Mouse (Mus musculus): Measurements from ENCODE around the gene Ppp2r3a. TPM values are rescaled to one million over a fixed set of nuclear protein-coding genes. Genes with fewer than 3 reads are reported as not detected.

Gene Ppp2r3a
- polyA plus RNA-seq, 1 experiment = 14.3 TPM

GRCm38 (mm10) chr9:101205216-101205615 lies 46.4 kb downstream of the Ppp2r3a start:
- Histone ChIP-seq H3K27me3 (ENCODE audit: control insufficient read depth, insufficient read depth, low read length, poor library complexity, severe bottlenecking) (no peaks in the 10 kb centered on the region), H3K27ac (ENCODE audit: insufficient read depth, low read length) (no peak overlapping the region), H3K4me1 (ENCODE audit: control insufficient read depth, insufficient read depth, low read length) (no peaks in the 10 kb centered on the region), H3K4me3 (ENCODE audit: low read depth, low read length) (no peak overlapping the region), H3K36me3 (ENCODE audit: control insufficient read depth, insufficient read depth, low read length, poor library complexity, severe bottlenecking) (no peaks in the 10 kb centered on the region), H3K9me3 (replicated peaks; ENCODE audit: control insufficient read depth, insufficient read depth, low read length, poor library complexity, severe bottlenecking) (no peaks in the 10 kb centered on the region), H3K9ac (ENCODE audit: low read depth, poor library complexity, severe bottlenecking) (no peak overlapping the region)
- TF ChIP-seq POLR2A (IDR thresholded peaks at IDR 0.05; ENCODE audit: insufficient read depth, low read length) (no peak), EP300 (IDR thresholded peaks at IDR 0.05; ENCODE audit: insufficient read depth, low read depth, low read length) (no peak), CTCF (IDR thresholded peaks at IDR 0.05; ENCODE audit: low read depth, low read length) (no peak)

GRCm38 (mm10) chr9:101204059-101204458 lies 47.5 kb downstream of the Ppp2r3a start:
- Histone ChIP-seq H3K27ac (ENCODE audit: insufficient read depth, low read length) (no peak overlapping the region), H3K4me3 (ENCODE audit: low read depth, low read length) (no peak overlapping the region), H3K36me3 (ENCODE audit: control insufficient read depth, insufficient read depth, low read length, poor library complexity, severe bottlenecking) (no peaks in the 10 kb centered on the region), H3K9me3 (replicated peaks; ENCODE audit: control insufficient read depth, insufficient read depth, low read length, poor library complexity, severe bottlenecking) (no peaks in the 10 kb centered on the region), H3K27me3 (ENCODE audit: control insufficient read depth, insufficient read depth, low read length, poor library complexity, severe bottlenecking) (no peaks in the 10 kb centered on the region), H3K4me1 (ENCODE audit: control insufficient read depth, insufficient read depth, low read length) (no peaks in the 10 kb centered on the region), H3K9ac (ENCODE audit: low read depth, poor library complexity, severe bottlenecking) (no peak overlapping the region)
- TF ChIP-seq CTCF (IDR thresholded peaks at IDR 0.05; ENCODE audit: low read depth, low read length) = peak; percentile 28
- no peak for TF ChIP-seq POLR2A (IDR thresholded peaks at IDR 0.05; ENCODE audit: insufficient read depth, low read length)

GRCm38 (mm10) chr9:101200627-101201026 lies 51.0 kb downstream of the Ppp2r3a start:
- no peak overlapping the region for H3K27ac ChIP-seq (ENCODE audit: insufficient read depth, low read length)
- TF ChIP-seq CTCF (IDR thresholded peaks at IDR 0.05; ENCODE audit: low read depth, low read length) = no peak
- TF ChIP-seq EP300 (IDR thresholded peaks at IDR 0.05; ENCODE audit: insufficient read depth, low read depth, low read length) = no peak
- TF ChIP-seq POLR2A (IDR thresholded peaks at IDR 0.05; ENCODE audit: insufficient read depth, low read length) = no peak
- no peak overlapping the region for H3K9ac ChIP-seq (ENCODE audit: low read depth, poor library complexity, severe bottlenecking)
- no peaks in the 10 kb centered on the region for H3K36me3 ChIP-seq (ENCODE audit: control insufficient read depth, insufficient read depth, low read length, poor library complexity, severe bottlenecking)
- H3K4me1 ChIP-seq (ENCODE audit: control insufficient read depth, insufficient read depth, low read length) = no peaks in the 10 kb centered on the region
- no peaks in the 10 kb centered on the region for H3K27me3 ChIP-seq (ENCODE audit: control insufficient read depth, insufficient read depth, low read length, poor library complexity, severe bottlenecking)
- no peaks in the 10 kb centered on the region for H3K9me3 ChIP-seq (replicated peaks; ENCODE audit: control insufficient read depth, insufficient read depth, low read length, poor library complexity, severe bottlenecking)
- no peak overlapping the region for H3K4me3 ChIP-seq (ENCODE audit: low read depth, low read length)

- no peak overlapping the region for H3K27ac ChIP-seq (ENCODE audit: insufficient read depth, low read length)
These were observed 52.8 kb downstream of the Ppp2r3a start for GRCm38 (mm10) chr9:101198804-101199203.

GRCm38 (mm10) chr9:101198261-101198660 lies 53.3 kb downstream of the Ppp2r3a start:
- Histone ChIP-seq H3K9ac (ENCODE audit: low read depth, poor library complexity, severe bottlenecking) (no peak overlapping the region), H3K27ac (ENCODE audit: insufficient read depth, low read length) (no peak overlapping the region), H3K4me1 (ENCODE audit: control insufficient read depth, insufficient read depth, low read length) (no peaks in the 10 kb centered on the region), H3K9me3 (replicated peaks; ENCODE audit: control insufficient read depth, insufficient read depth, low read length, poor library complexity, severe bottlenecking) (no peaks in the 10 kb centered on the region), H3K27me3 (ENCODE audit: control insufficient read depth, insufficient read depth, low read length, poor library complexity, severe bottlenecking) (no peaks in the 10 kb centered on the region), H3K36me3 (ENCODE audit: control insufficient read depth, insufficient read depth, low read length, poor library complexity, severe bottlenecking) (no peaks in the 10 kb centered on the region), H3K4me3 (ENCODE audit: low read depth, low read length) (no peak overlapping the region)
- TF ChIP-seq POLR2A (IDR thresholded peaks at IDR 0.05; ENCODE audit: insufficient read depth, low read length) = no peak
- no peak for TF ChIP-seq EP300 (IDR thresholded peaks at IDR 0.05; ENCODE audit: insufficient read depth, low read depth, low read length)
- no peak for TF ChIP-seq CTCF (IDR thresholded peaks at IDR 0.05; ENCODE audit: low read depth, low read length)

More at GRCm38 (mm10) chr9:101198804-101199203, 52.8 kb downstream of the Ppp2r3a start:
- no peaks in the 10 kb centered on the region for H3K4me1 ChIP-seq (ENCODE audit: control insufficient read depth, insufficient read depth, low read length)
- H3K9me3 ChIP-seq (replicated peaks; ENCODE audit: control insufficient read depth, insufficient read depth, low read length, poor library complexity, severe bottlenecking) = no peaks in the 10 kb centered on the region
- no peak overlapping the region for H3K9ac ChIP-seq (ENCODE audit: low read depth, poor library complexity, severe bottlenecking)
- TF ChIP-seq CTCF (IDR thresholded peaks at IDR 0.05; ENCODE audit: low read depth, low read length) = no peak
- TF ChIP-seq POLR2A (IDR thresholded peaks at IDR 0.05; ENCODE audit: insufficient read depth, low read length) = no peak
- TF ChIP-seq EP300 (IDR thresholded peaks at IDR 0.05; ENCODE audit: insufficient read depth, low read depth, low read length) = no peak
- H3K36me3 ChIP-seq (ENCODE audit: control insufficient read depth, insufficient read depth, low read length, poor library complexity, severe bottlenecking) = no peaks in the 10 kb centered on the region
- H3K4me3 ChIP-seq (ENCODE audit: low read depth, low read length) = no peak overlapping the region
- no peaks in the 10 kb centered on the region for H3K27me3 ChIP-seq (ENCODE audit: control insufficient read depth, insufficient read depth, low read length, poor library complexity, severe bottlenecking)

GRCm38 (mm10) chr9:101181962-101182701 lies 69.5 kb downstream of the Ppp2r3a start:
- H3K9me3 ChIP-seq (replicated peaks; ENCODE audit: control insufficient read depth, insufficient read depth, low read length, poor library complexity, severe bottlenecking) = no peaks in the 10 kb centered on the region
- no peak for TF ChIP-seq POLR2A (IDR thresholded peaks at IDR 0.05; ENCODE audit: insufficient read depth, low read length)
- TF ChIP-seq CTCF (IDR thresholded peaks at IDR 0.05; ENCODE audit: low read depth, low read length) = peak; percentile 24
- H3K4me3 ChIP-seq (ENCODE audit: low read depth, low read length) = no peak overlapping the region
- H3K36me3 ChIP-seq (ENCODE audit: control insufficient read depth, insufficient read depth, low read length, poor library complexity, severe bottlenecking) = no peaks in the 10 kb centered on the region
- no peaks in the 10 kb centered on the region for H3K27me3 ChIP-seq (ENCODE audit: control insufficient read depth, insufficient read depth, low read length, poor library complexity, severe bottlenecking)
- no peak overlapping the region for H3K9ac ChIP-seq (ENCODE audit: low read depth, poor library complexity, severe bottlenecking)
- H3K4me1 ChIP-seq (ENCODE audit: control insufficient read depth, insufficient read depth, low read length) = peaks cover 2% of the 10 kb centered on the region
- H3K27ac ChIP-seq (ENCODE audit: insufficient read depth, low read length) = no peak overlapping the region

Measured in ES-Bruce4 (cell line).